Mouse (Mus musculus) lung, adult 2 months (tissue): ENCODE measurements around the gene Rhot1. TPM values are rescaled to one million over a fixed set of nuclear protein-coding genes. Genes with fewer than 3 reads are reported as not detected.

Source experiments
- DNase-seq: peaks from one replicate; pipeline ENCODE4 v3.0.0; 2022
- H3K4me1 ChIP-seq: fragments of 200-500 bp; 2 replicates; pipeline ENCODE4 v1.6.1; 2011; ENCODE audit warnings: low read length; ENCODE audit not compliant: control insufficient read depth, insufficient read depth
- H3K4me3 ChIP-seq: fragments of 200-500 bp; replicated peaks from 2 replicates; pipeline ENCODE3; 2011; ENCODE audit warnings: low read depth, mild to moderate bottlenecking, control low read depth, low read length; ENCODE audit errors: extremely low read depth
- CTCF ChIP-seq: fragments of 200-500 bp; IDR thresholded peaks from 2 replicates; pipeline ENCODE4 v1.5.1; 2011; ENCODE audit warnings: mild to moderate bottlenecking, low read length, control low read depth; ENCODE audit not compliant: insufficient read depth
- POLR2A ChIP-seq: fragments of 200-500 bp; IDR thresholded peaks from 2 replicates; pipeline ENCODE4 v1.6.1; 2011; ENCODE audit warnings: low read depth, mild to moderate bottlenecking, control low read depth, low read length, borderline replicate concordance; ENCODE audit errors: extremely low read depth
- WGBS: fragments of 180-500 bp; shearing (Covaris S2); methylation state at CpG from one replicate; pipeline ENCODE4 v1.1.7; 2018; 5-methylcytosine and 5-hydroxymethylcytosine counted together
- polyA plus RNA-seq: library from polyadenylated mRNA; depleted of rRNA; stranded (reverse); fragments of >200 nt; gene quantifications from 2 replicates; pipeline ENCODE4 v1.2.3, GENCODE M21; 2012; rRNA removed

Rhot1 gene
- polyA plus RNA-seq, 1 experiment = 14.9 TPM

DNA sequence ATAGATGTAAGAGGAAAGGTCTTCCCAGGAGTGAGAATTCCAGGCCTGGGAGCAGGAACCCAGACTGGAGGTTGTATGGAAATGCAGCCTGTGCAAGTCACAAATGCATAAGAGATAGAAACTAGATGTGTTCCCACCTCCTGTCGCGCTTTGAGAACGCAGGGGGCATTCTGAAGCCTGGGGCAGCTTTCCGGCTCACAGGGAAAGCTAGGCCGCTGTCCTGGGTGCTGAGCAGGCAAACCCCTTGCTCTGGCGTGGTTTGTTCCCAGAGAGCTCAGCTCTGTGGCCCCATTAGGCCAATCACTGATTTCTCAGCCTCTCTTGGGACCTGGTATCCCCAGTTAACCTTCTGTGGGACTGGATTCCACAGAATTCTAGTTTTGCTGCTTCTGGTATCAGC is 103.7 kb downstream of the Rhot1 start:
- TF ChIP-seq CTCF = no peak
- TF ChIP-seq POLR2A = no peak
- DNase-seq = no peak
- WGBS = 23% methylated on average over 6 of the region's 6 CpGs
- Histone ChIP-seq H3K4me1 (no peaks in the 10 kb centered on the region), H3K4me3 (no peak overlapping the region)

DNA sequence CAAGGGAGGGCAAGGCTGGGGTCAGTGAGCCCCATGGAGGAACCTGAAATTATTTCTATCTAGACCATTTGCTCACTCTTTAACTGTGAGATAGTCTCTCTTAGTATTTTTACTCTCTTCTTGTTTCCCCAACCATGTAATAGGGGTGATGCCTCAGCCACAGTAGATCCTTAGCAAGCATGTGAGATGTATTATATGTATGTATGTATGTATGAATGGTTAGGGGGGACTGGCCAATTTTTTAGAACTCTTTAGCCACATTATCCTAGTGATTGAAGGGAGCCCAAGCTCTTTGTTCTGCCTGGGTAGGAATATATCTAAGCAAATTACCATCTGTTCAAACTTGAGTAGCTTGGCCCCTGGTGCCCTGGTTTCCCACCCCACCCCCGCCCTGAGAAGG is 104.6 kb downstream of the Rhot1 start:
- H3K4me1 ChIP-seq = no peaks in the 10 kb centered on the region
- no peak for DNase-seq
- WGBS = 75% methylated on average over 1 of the region's 1 CpGs
- no peak overlapping the region for H3K4me3 ChIP-seq
- TF ChIP-seq POLR2A = no peak
- no peak for TF ChIP-seq CTCF

GRCm38 (mm10) chr11:80313944-80314343 is 105.1 kb downstream of the Rhot1 start:
- 76% methylated on average over 4 of the region's 4 CpGs for WGBS
- no peak for DNase-seq
- TF ChIP-seq CTCF = no peak
- no peak for TF ChIP-seq POLR2A
- Histone ChIP-seq H3K4me1 (no peaks in the 10 kb centered on the region), H3K4me3 (no peak overlapping the region)

- H3K4me1 ChIP-seq = no peaks in the 10 kb centered on the region
- WGBS = 66% methylated on average over 10 of the region's 10 CpGs
Measured at GRCm38 (mm10) chr11:80315743-80316639, 107.2 kb downstream of the Rhot1 start.

More at GRCm38 (mm10) chr11:80315743-80316639, 107.2 kb downstream of the Rhot1 start:
- no peak for TF ChIP-seq POLR2A
- TF ChIP-seq CTCF = no peak
- DNase-seq = no peak
- H3K4me3 ChIP-seq = no peak overlapping the region

Other genes starting within 250 kb of the Rhot1 start
- gene Utp6, start 246.6 kb upstream of the Rhot1 start, polyA plus RNA-seq = 3.8 and 6.9 TPM in 2 replicates
- 3.3 and 5.1 TPM in 2 replicates for gene Suz12, start 215.9 kb upstream of the Rhot1 start, polyA plus RNA-seq
- 19.2 and 26.0 TPM in 2 replicates for gene Crlf3, start 128.0 kb upstream of the Rhot1 start, polyA plus RNA-seq
- 0.25 and 0.44 TPM in 2 replicates for gene Atad5, start 119.6 kb upstream of the Rhot1 start, polyA plus RNA-seq
- 2.7 and 4.3 TPM in 2 replicates for gene Tefm, start 66.8 kb upstream of the Rhot1 start, polyA plus RNA-seq
- 7.0 and 18.2 TPM in 2 replicates for gene Adap2, start 54.9 kb upstream of the Rhot1 start, polyA plus RNA-seq
- 8.1 and 9.4 TPM in 2 replicates for gene Rnf135, start 25.2 kb upstream of the Rhot1 start, polyA plus RNA-seq
- gene Rhbdl3, start 91.9 kb downstream of the Rhot1 start, polyA plus RNA-seq = 2.7 and 2.9 TPM in 2 replicates
- gene 5730455P16Rik, start 169.0 kb downstream of the Rhot1 start, polyA plus RNA-seq = 5.1 and 5.6 TPM in 2 replicates
- 72.8 and 104 TPM in 2 replicates for gene Zfp207, start 174.3 kb downstream of the Rhot1 start, polyA plus RNA-seq
- gene Psmd11, start 219.6 kb downstream of the Rhot1 start, polyA plus RNA-seq = 31.7 and 48.3 TPM in 2 replicates